Mouse (Mus musculus) MEL (cell line): Measurements from ENCODE around the gene Prpf8. TPM values are rescaled to one million over a fixed set of nuclear protein-coding genes. Genes with fewer than 3 reads are reported as not detected.

ENCODE experiments used
- DNase-seq: peaks from one replicate; pipeline ENCODE4 v3.0.0; 2011; ENCODE audit warnings: low read depth, low spot score
- H3K27ac ChIP-seq: 2 replicates; pipeline ENCODE4 v1.5.1; 2012; ENCODE audit warnings: low read depth, mild to moderate bottlenecking, control low read depth, low read length, moderate library complexity; ENCODE audit not compliant: control insufficient read depth
- H3K27me3 ChIP-seq, 2 experiments: fragments of 150-350 bp in 1 of 2; sonication (generic) in 1 of 2; 2 replicates each; pipeline ENCODE4 v1.6.1; 2012; ENCODE audit warnings: low read length in 2 of 2, mild to moderate bottlenecking in 2 of 2, improper control_type of control experiment in 1 of 2, moderate library complexity in 1 of 2; ENCODE audit not compliant: insufficient read depth in 2 of 2, control insufficient read depth in 1 of 2
- H3K36me3 ChIP-seq, 2 experiments: 2 replicates each; pipeline ENCODE4 v1.6.1; 2012 to 2014; ENCODE audit warnings: low read length in 2 of 2, improper control_type of control experiment in 1 of 2, inconsistent platforms in 1 of 2, mild to moderate bottlenecking in 1 of 2; ENCODE audit not compliant: insufficient read depth in 2 of 2, control insufficient read depth in 1 of 2
- H3K4me1 ChIP-seq, 2 experiments: fragments of 150-350 bp in 1 of 2; sonication (generic) in 1 of 2; 2 replicates each; pipeline ENCODE4 v1.6.1; 2012; ENCODE audit warnings: low read length in 2 of 2, improper control_type of control experiment in 1 of 2, mild to moderate bottlenecking in 1 of 2; ENCODE audit not compliant: insufficient read depth in 2 of 2, control insufficient read depth in 1 of 2
- H3K4me3 ChIP-seq, 2 experiments: fragments of 150-350 bp in 1 of 2; sonication (generic) in 1 of 2; 2 replicates each; pipeline ENCODE4 v1.5.1; 2012; ENCODE audit warnings: low read depth in 2 of 2, low read length in 2 of 2, mild to moderate bottlenecking in 2 of 2, moderate library complexity in 2 of 2, control low read depth in 1 of 2, improper control_type of control experiment in 1 of 2; ENCODE audit not compliant: control insufficient read depth in 1 of 2, insufficient read depth in 1 of 2
- H3K79me2 ChIP-seq: 2 replicates; pipeline ENCODE4 v1.6.1; 2012; ENCODE audit warnings: mild to moderate bottlenecking, low read length, moderate library complexity; ENCODE audit not compliant: control insufficient read depth, poor library complexity, insufficient read depth
- H3K9ac ChIP-seq: 2 replicates; pipeline ENCODE4 v1.6.1; 2012; ENCODE audit warnings: low read depth, mild to moderate bottlenecking, control low read depth, low read length, moderate library complexity; ENCODE audit not compliant: control insufficient read depth, poor library complexity, severe bottlenecking
- H3K9me3 ChIP-seq: fragments of 150-350 bp; sonication (generic); replicated peaks from 2 replicates; pipeline ENCODE4 v1.6.1; 2012; ENCODE audit warnings: mild to moderate bottlenecking, low read length, improper control_type of control experiment, moderate library complexity; ENCODE audit not compliant: insufficient read depth
- BHLHE40 ChIP-seq: IDR thresholded peaks from 2 replicates; pipeline ENCODE4 v1.6.1; 2012; ENCODE audit warnings: low read depth, mild to moderate bottlenecking, inconsistent platforms, low read length, improper control_type of control experiment, borderline replicate concordance
- CHD1 ChIP-seq: IDR thresholded peaks from 2 replicates; pipeline ENCODE4 v1.6.1; 2012; ENCODE audit warnings: low read depth, mild to moderate bottlenecking, inconsistent platforms, low read length, improper control_type of control experiment
- CHD2 ChIP-seq: IDR thresholded peaks from 2 replicates; pipeline ENCODE4 v1.6.1; 2011; ENCODE audit warnings: low read length, improper control_type of control experiment
- E2F4 ChIP-seq: IDR thresholded peaks from 2 replicates; pipeline ENCODE4 v1.6.1; 2011; ENCODE audit warnings: low read depth, low read length, improper control_type of control experiment, borderline replicate concordance
- ELF1 ChIP-seq: IDR thresholded peaks from 2 replicates; pipeline ENCODE4 v1.6.1; 2014; ENCODE audit warnings: low read depth, mild to moderate bottlenecking, inconsistent platforms, low read length, improper control_type of control experiment, moderate library complexity
- EP300 ChIP-seq, 2 experiments: IDR thresholded peaks; 2 replicates each; pipeline ENCODE4 v1.6.1; 2011; ENCODE audit warnings: improper control_type of control experiment in 2 of 2, low read length in 2 of 2, low read depth in 1 of 2, mild to moderate bottlenecking in 1 of 2
- ETS1 ChIP-seq: IDR thresholded peaks from 2 replicates; pipeline ENCODE4 v1.6.1; 2012; ENCODE audit warnings: low read depth, mild to moderate bottlenecking, inconsistent platforms, low read length, improper control_type of control experiment, moderate library complexity
- GABPA ChIP-seq: IDR thresholded peaks from 2 replicates; pipeline ENCODE4 v1.6.1; 2012; ENCODE audit warnings: low read depth, mild to moderate bottlenecking, inconsistent platforms, low read length, improper control_type of control experiment, moderate library complexity
- GATA1 ChIP-seq: IDR thresholded peaks from 2 replicates; pipeline ENCODE4 v1.6.1; 2011; ENCODE audit warnings: low read depth, low read length, improper control_type of control experiment
- HCFC1 ChIP-seq: IDR thresholded peaks from 2 replicates; pipeline ENCODE4 v1.6.1; 2012; ENCODE audit warnings: low read depth, mild to moderate bottlenecking, inconsistent platforms, low read length, improper control_type of control experiment, moderate library complexity
- JUND ChIP-seq: IDR thresholded peaks from 2 replicates; pipeline ENCODE4 v1.6.1; 2011; ENCODE audit warnings: low read depth, mild to moderate bottlenecking, improper control_type of control experiment, low read length
- KAT2A ChIP-seq: conservative IDR thresholded peaks from 2 replicates; pipeline ENCODE4 v1.6.1; 2012; ENCODE audit warnings: low read depth, low read length, improper control_type of control experiment, inconsistent platforms
- MAFK ChIP-seq: IDR thresholded peaks from 2 replicates; pipeline ENCODE4 v1.6.1; 2011; ENCODE audit warnings: low read depth, mild to moderate bottlenecking, low read length, improper control_type of control experiment, borderline replicate concordance
- MAX ChIP-seq: IDR thresholded peaks from 2 replicates; pipeline ENCODE4 v1.6.1; 2011; ENCODE audit warnings: low read length, improper control_type of control experiment
- MAZ ChIP-seq: IDR thresholded peaks from 2 replicates; pipeline ENCODE4 v1.6.1; 2012; ENCODE audit warnings: low read depth, mild to moderate bottlenecking, inconsistent platforms, low read length, improper control_type of control experiment
- MEF2A ChIP-seq: IDR thresholded peaks from 2 replicates; pipeline ENCODE4 v1.6.1; 2014; ENCODE audit warnings: low read depth, mild to moderate bottlenecking, inconsistent platforms, low read length, improper control_type of control experiment; ENCODE audit not compliant: poor library complexity, insufficient replicate concordance, severe bottlenecking; ENCODE audit errors: extremely low read depth
- MXI1 ChIP-seq: IDR thresholded peaks from 2 replicates; pipeline ENCODE4 v1.6.1; 2011; ENCODE audit warnings: mild to moderate bottlenecking, low read depth, low read length, improper control_type of control experiment
- MYB ChIP-seq: IDR thresholded peaks from 2 replicates; pipeline ENCODE4 v1.6.1; 2011; ENCODE audit warnings: mild to moderate bottlenecking, low read depth, low read length, improper control_type of control experiment
- MYC ChIP-seq: IDR thresholded peaks from 2 replicates; pipeline ENCODE4 v1.6.1; 2011; ENCODE audit warnings: low read depth, mild to moderate bottlenecking, low read length, improper control_type of control experiment, moderate library complexity
- NELFE ChIP-seq: IDR thresholded peaks from 2 replicates; pipeline ENCODE4 v1.6.1; 2011; ENCODE audit warnings: low read depth, low read length, improper control_type of control experiment
- NRF1 ChIP-seq: IDR thresholded peaks from 2 replicates; pipeline ENCODE4 v1.6.1; 2014; ENCODE audit warnings: low read depth, mild to moderate bottlenecking, inconsistent platforms, low read length, improper control_type of control experiment, moderate library complexity; ENCODE audit not compliant: poor library complexity, insufficient read depth, severe bottlenecking
- POLR2A ChIP-seq, 2 experiments: IDR thresholded peaks; 2 replicates each; pipeline ENCODE4 v1.6.1; 2011 to 2012; ENCODE audit warnings: low read length in 2 of 2, mild to moderate bottlenecking in 2 of 2, control low read depth in 1 of 2, improper control_type of control experiment in 1 of 2, low read depth in 1 of 2, moderate library complexity in 1 of 2; ENCODE audit not compliant: control insufficient read depth in 1 of 2, insufficient read depth in 1 of 2, poor library complexity in 1 of 2
- POLR2AphosphoS5 ChIP-seq: IDR thresholded peaks from 2 replicates; pipeline ENCODE4 v1.6.1; 2012; ENCODE audit warnings: low read depth, borderline replicate concordance, mild to moderate bottlenecking, inconsistent platforms, low read length, moderate library complexity, mixed read lengths
- RCOR1 ChIP-seq: IDR thresholded peaks from 2 replicates; pipeline ENCODE4 v1.6.1; 2012; ENCODE audit warnings: low read depth, mild to moderate bottlenecking, inconsistent platforms, low read length, improper control_type of control experiment
- SIN3A ChIP-seq: IDR thresholded peaks from 2 replicates; pipeline ENCODE4 v1.6.1; 2012; ENCODE audit warnings: low read length, improper control_type of control experiment, inconsistent platforms
- SMC3 ChIP-seq: IDR thresholded peaks from 2 replicates; pipeline ENCODE4 v1.6.1; 2011; ENCODE audit warnings: low read depth, low read length, improper control_type of control experiment
- TAL1 ChIP-seq: IDR thresholded peaks from 2 replicates; pipeline ENCODE4 v1.6.1; 2012; ENCODE audit warnings: mild to moderate bottlenecking, inconsistent platforms, low read length, moderate library complexity, mixed read lengths
- TBP ChIP-seq: IDR thresholded peaks from 2 replicates; pipeline ENCODE4 v1.8.0; 2011; ENCODE audit warnings: low read depth, low read length, improper control_type of control experiment
- TCF12 ChIP-seq: IDR thresholded peaks from 2 replicates; pipeline ENCODE4 v1.6.1; 2014; ENCODE audit warnings: low read depth, mild to moderate bottlenecking, inconsistent platforms, low read length, improper control_type of control experiment, moderate library complexity
- UBTF ChIP-seq: IDR thresholded peaks from 2 replicates; pipeline ENCODE4 v1.6.1; 2012; ENCODE audit warnings: low read depth, mild to moderate bottlenecking, inconsistent platforms, low read length, improper control_type of control experiment, moderate library complexity, borderline replicate concordance; ENCODE audit not compliant: insufficient read depth
- USF1 ChIP-seq: IDR thresholded peaks from 2 replicates; pipeline ENCODE4 v1.6.1; 2014; ENCODE audit warnings: low read depth, mild to moderate bottlenecking, inconsistent platforms, low read length, improper control_type of control experiment, moderate library complexity
- polyA plus RNA-seq, 2 experiments: library from polyadenylated mRNA; stranded (reverse) in 1 of 2; unstranded in 1 of 2; fragments of >175 nt in 1 of 2; fragments of >200 nt in 1 of 2; gene quantifications; 2 replicates each; pipeline versions ENCODE4 v1.2.1 to v1.2.4; 2012; ENCODE audit warnings: low replicate concordance in 2 of 2, low read depth in 1 of 2; ENCODE audit not compliant: insufficient read length in 2 of 2, insufficient read depth in 1 of 2, missing spikeins in 1 of 2
- total RNA-seq: library from RNA; depleted of rRNA; stranded (reverse); fragments of 300-350 nt; gene quantifications from 2 replicates; pipeline ENCODE4 v1.2.3, GENCODE M21; 2012

The Prpf8 gene
- total and polyA plus RNA-seq, 3 experiments, result 214 to 644 (median 276) TPM

- TF ChIP-seq ELF1 (0 out of 2 replicates have a peak, but pooled peaks have one; percentile 26), MYB (no peak), TBP (peak; percentile 39; the same call in 1 of the 2 replicates), SIN3A (peak; percentile 21; the same call in 1 of the 2 replicates), E2F4 (no peak), KAT2A (no peak), HCFC1 (peak; percentile 65), MAZ (peak; percentile 89), USF1 (peak; percentile 19; the same call in 1 of the 2 replicates), MEF2A (no peak), EP300 (IDR thresholded peaks at IDR 0.05; ENCODE audit: low read depth in 1 of 2, low read length in 2 of 2) (peak in 1 of 2 experiments; percentile 35; a peak in 2 of 4 replicates), JUND (no peak), CHD1 (no peak)
- TF ChIP-seq, all 39 proteins: peak for 16
These were observed 28.4 kb upstream of the Prpf8 start (continued) for GRCm38 (mm10) chr11:75458169-75458568.

GRCm38 (mm10) chr11:75458628-75459041, 28.0 kb upstream of the Prpf8 start:
- DNase-seq, result peak; percentile 98
- Histone ChIP-seq H3K4me3 (peak overlapping the region; percentile 35 to 51), H3K9ac (peak overlapping the region; percentile 74), H3K9me3 (no peaks in the 10 kb centered on the region), H3K27me3 (no peaks in the 10 kb centered on the region), H3K79me2 (peaks cover 8% of the 10 kb centered on the region; the same call in 1 of the 2 replicates), H3K4me1 (peaks cover 14 to 51% of the 10 kb centered on the region in 2 experiments), H3K27ac (peak overlapping the region; percentile 99), H3K36me3 (peaks cover 0 to 38% of the 10 kb centered on the region in 2 experiments; a peak in 2 of 4 replicates)
- TF ChIP-seq UBTF (peak; percentile 77; the same call in 1 of the 2 replicates), MEF2A (no peak), MYB (peak; percentile 81), TCF12 (peak; percentile 84), POLR2AphosphoS5 (no peak), SIN3A (peak; percentile 92), HCFC1 (peak; percentile 25; the same call in 1 of the 2 replicates), MAFK (peak; percentile 71), MAZ (peak; percentile 72), USF1 (no peak), E2F4 (no peak), EP300 (IDR thresholded peaks at IDR 0.05; ENCODE audit: low read depth in 1 of 2, low read length in 2 of 2) (peak; percentile 86 to 93), ELF1 (peak; percentile 56; the same call in 1 of the 2 replicates), TBP (peak; percentile 88), POLR2A (IDR thresholded peaks at IDR 0.05; ENCODE audit: control insufficient read depth in 1 of 2, insufficient read depth in 1 of 2, low read depth in 1 of 2, low read length in 2 of 2, poor library complexity in 1 of 2) (peak; percentile 25 to 77; a peak in 2 of 4 replicates), GATA1 (peak; percentile 93), MAX (peak; percentile 77; the same call in 1 of the 2 replicates), TAL1 (peak; percentile 67), RCOR1 (peak; percentile 100), CHD2 (no peak), SMC3 (no peak), MYC (peak; percentile 85), GABPA (no peak), BHLHE40 (peak; percentile 67), NELFE (peak; percentile 68), MXI1 (peak; percentile 92), NRF1 (no peak), JUND (no peak), ETS1 (peak; percentile 96)
